Mouse (Mus musculus) MEL (cell line): ENCODE results near the gene Kif26b.

Experiments used
- CHD2 ChIP-seq: IDR thresholded peaks from 2 replicates; pipeline ENCODE4 v1.6.1; 2011; ENCODE audit warnings: low read length, improper control_type of control experiment
- CTCF ChIP-seq, 3 experiments: IDR thresholded peaks in 2 of 3; conservative IDR thresholded peaks in 1 of 3; 2 replicates each; pipeline ENCODE4 v1.5.1; 2011 to 2012; ENCODE audit warnings: low read length in 3 of 3, low read depth in 2 of 3, mild to moderate bottlenecking in 2 of 3, improper control_type of control experiment in 1 of 3, inconsistent platforms in 1 of 3, mixed read lengths in 1 of 3, moderate library complexity in 1 of 3; ENCODE audit not compliant: control insufficient read depth in 1 of 3, insufficient read depth in 1 of 3, poor library complexity in 1 of 3, severe bottlenecking in 1 of 3
- MYB ChIP-seq: IDR thresholded peaks from 2 replicates; pipeline ENCODE4 v1.6.1; 2011; ENCODE audit warnings: mild to moderate bottlenecking, low read depth, low read length, improper control_type of control experiment
- POLR2A ChIP-seq, 2 experiments: IDR thresholded peaks; 2 replicates each; pipeline ENCODE4 v1.6.1; 2011 to 2012; ENCODE audit warnings: low read length in 2 of 2, mild to moderate bottlenecking in 2 of 2, control low read depth in 1 of 2, improper control_type of control experiment in 1 of 2, low read depth in 1 of 2, moderate library complexity in 1 of 2; ENCODE audit not compliant: control insufficient read depth in 1 of 2, insufficient read depth in 1 of 2, poor library complexity in 1 of 2
- POLR2AphosphoS2 ChIP-seq: IDR thresholded peaks from 2 replicates; pipeline ENCODE4 v1.6.1; 2011; ENCODE audit warnings: low read length, improper control_type of control experiment
- SIN3A ChIP-seq: IDR thresholded peaks from 2 replicates; pipeline ENCODE4 v1.6.1; 2012; ENCODE audit warnings: low read length, improper control_type of control experiment, inconsistent platforms
- USF2 ChIP-seq, 2 experiments: IDR thresholded peaks; 2 replicates each; pipeline ENCODE4 v1.6.1; 2011 to 2012; ENCODE audit warnings: improper control_type of control experiment in 2 of 2, low read length in 2 of 2, borderline replicate concordance in 1 of 2, inconsistent platforms in 1 of 2, low read depth in 1 of 2, mild to moderate bottlenecking in 1 of 2; ENCODE audit not compliant: insufficient read depth in 1 of 2

- TF ChIP-seq CTCF (IDR thresholded peaks at IDR 0.05 in 2 of 3, conservative IDR thresholded peaks at IDR 0.05 in 1 of 3; ENCODE audit: control insufficient read depth in 1 of 3, insufficient read depth in 1 of 3, low read depth in 2 of 3, low read length in 3 of 3, poor library complexity in 1 of 3, severe bottlenecking in 1 of 3) = no peak
- TF ChIP-seq USF2 (IDR thresholded peaks at IDR 0.05; ENCODE audit: borderline replicate concordance in 1 of 2, insufficient read depth in 1 of 2, low read depth in 1 of 2, low read length in 2 of 2) = no peak
- no peak for TF ChIP-seq POLR2AphosphoS2
- TF ChIP-seq SIN3A = no peak
- TF ChIP-seq POLR2A (IDR thresholded peaks at IDR 0.05; ENCODE audit: control insufficient read depth in 1 of 2, insufficient read depth in 1 of 2, low read depth in 1 of 2, low read length in 2 of 2, poor library complexity in 1 of 2) = no peak
- no peak for TF ChIP-seq MYB
- no peak for TF ChIP-seq CHD2
Observed at GRCm38 (mm10) chr1:178895674-178896073, 366.7 kb downstream of the Kif26b start.
